Mouse (Mus musculus) spleen, embryonic (tissue): ENCODE data around the gene Psmc6.

Experiments
- CTCF ChIA-PET: fragments of 350-600 bp; sonication (Branson Sonifier 250); formaldehyde crosslinking; loops from one replicate; lab custom pipeline; 2022; lab: Charles Lee

Psmc6 gene

DNA sequence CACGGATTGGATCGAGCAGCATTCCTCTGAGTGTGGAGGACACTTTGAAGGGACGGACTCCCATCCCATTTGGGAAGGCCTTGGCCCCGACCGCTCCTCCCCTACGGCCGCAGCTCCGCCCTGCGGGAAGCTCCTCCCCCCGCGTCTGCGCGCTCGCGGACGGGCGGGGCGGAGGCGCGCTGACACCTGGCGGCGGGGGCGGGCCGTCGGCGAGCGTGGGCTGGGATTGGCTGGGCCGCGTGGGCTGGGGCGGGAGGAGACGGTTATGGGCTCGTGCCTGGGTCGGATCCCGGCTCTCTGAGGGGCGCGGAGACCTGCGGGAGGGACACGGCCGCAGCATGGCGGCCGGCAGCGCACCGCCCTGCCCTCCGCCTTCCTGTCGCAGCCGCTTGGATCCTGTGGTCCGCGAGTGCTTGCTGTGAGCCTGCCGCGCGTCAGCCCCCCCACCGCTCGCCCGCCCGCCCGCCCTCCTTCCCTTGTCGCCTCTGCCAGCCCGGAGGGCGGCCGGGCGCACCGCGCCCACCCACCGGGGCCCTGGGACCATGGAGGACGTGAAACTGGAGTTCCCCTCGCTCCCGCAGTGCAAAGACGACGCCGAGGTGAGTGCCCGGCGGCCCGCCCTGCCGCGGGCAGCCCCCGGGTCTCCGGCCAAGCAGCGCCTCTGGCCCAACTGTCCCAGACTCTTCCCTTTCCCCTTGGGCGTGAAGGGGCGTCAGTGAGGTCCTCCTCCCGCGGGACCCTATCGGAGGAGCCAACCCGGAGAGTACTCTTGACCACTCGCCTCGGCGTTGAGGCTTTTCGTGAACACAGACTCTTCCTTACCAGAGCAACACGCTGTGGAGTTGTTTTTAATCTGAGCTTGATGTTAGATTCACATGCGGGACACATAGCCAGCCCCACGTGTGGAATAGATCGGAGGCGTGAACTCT is 21.6 kb downstream of the Psmc6 start, which contains the start of gene Styx:
Gene Styx, plus strand, starts transcription at position 163 of the 929 bp plus-strand sequence.
- CTCF ChIA-PET = interaction anchor here (0.6 to 1.2 kb wide), 2 partner anchors 11 to 291 kb away, joined by 9 to 13 read pairs; no protein-coding TSS in a partner anchor

DNA sequence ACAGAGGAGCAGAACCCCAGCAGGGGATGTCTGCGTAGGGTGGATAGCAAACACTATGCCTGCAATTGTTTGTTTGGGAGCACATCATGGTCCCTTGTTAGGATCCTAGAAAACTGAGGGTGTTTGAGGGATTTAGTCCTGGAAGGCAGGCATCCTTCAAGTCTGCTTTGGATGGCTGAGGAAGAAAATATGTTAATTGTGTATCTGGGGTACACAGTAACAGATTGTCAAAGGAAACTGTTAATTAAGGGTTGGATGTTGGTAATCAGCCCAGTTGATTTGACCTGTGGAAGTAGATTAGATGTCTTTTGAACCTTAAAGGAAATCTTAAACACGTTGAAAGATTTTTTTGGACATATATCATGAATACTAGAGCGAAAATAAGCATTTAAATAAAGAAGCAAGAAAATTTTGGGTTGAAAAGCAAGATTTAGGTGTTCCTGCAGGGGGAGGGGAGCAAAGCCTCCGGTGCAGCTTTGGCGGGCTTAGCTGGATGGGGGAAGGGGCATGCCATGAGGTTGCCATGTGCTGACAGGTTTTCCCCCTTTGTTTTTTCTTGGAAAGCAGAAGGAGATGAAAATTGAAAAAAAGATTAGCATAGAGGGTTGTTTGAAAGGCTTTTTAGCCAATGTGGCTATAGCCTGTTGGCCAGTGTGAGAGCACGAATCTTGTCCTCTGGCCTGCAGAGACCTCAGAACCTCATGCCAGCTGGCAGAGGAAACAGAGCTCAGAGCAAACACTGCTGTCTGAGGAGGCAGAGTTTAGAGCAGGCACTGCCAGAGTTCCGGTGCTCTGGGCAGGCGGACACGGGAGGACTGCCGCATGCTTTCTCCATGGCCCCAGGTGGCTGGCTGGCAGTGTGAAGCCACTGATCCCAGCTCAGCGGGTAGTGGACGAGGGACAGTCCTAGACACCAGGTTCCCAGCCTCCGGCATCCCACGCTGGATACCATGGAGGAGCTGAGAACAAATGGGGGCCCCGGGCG is 34.9 kb downstream of the Psmc6 start:
- CTCF ChIA-PET = no interaction called here

DNA sequence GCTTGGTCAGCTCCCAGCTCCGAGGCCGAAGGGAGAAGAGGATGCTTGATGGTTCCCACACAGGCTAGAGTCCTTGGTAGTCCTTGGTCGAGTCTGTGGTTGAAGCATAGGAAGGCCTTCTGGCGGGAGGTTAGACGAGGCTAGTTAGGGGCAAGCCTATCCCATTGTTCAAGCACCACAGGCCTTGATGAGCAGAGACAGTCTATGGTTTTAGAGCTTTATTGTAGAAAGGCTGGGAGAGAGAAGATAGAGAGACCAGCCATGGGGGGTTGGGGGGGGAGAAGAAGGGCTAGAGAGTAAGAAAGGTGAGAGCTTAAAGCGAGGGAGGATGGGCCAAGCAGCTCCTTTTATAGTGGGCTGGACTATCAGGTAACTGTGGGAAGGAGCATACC is 35.6 kb downstream of the Psmc6 start:
- CTCF ChIA-PET = no interaction called here

DNA sequence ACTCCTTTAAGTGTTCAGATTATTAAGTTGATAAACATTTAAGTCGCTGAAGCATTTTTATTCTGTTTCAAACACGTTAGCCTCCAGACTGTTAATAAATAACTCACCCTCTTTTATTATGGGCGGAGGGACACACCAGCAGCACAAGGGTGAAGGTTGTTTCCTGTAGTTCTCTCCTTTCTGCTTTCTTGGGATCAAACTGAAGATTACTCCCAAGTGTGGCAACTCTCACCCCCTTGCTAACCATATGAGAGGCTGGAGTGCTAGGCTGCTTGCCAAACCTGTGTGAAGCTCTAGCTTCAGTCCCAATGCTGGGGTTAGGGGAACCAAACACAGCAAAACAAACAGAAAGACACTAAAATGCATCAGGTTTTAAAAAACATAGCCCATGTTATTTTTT is 49.2 kb downstream of the Psmc6 start:
- CTCF ChIA-PET = no interaction called here

DNA sequence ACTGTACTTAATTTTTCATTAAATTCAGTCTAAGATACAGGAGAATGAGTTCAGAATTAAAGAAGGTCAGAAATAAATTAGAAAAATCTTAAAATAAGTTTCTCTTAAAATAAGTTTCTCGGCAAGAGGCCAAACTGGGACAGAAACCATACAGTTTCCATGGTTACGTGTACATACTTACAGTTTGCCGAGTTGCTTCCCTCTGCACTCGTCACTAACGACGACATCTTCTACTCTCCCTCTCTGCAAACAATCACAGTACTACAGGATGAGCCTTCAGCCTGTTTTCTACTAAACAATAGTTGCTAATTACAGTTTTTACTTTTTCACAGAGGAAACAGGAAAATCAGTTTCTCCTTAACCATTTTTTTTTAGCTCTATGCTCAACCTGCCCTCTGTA is 51.2 kb downstream of the Psmc6 start:
- CTCF ChIA-PET = no interaction called here

DNA sequence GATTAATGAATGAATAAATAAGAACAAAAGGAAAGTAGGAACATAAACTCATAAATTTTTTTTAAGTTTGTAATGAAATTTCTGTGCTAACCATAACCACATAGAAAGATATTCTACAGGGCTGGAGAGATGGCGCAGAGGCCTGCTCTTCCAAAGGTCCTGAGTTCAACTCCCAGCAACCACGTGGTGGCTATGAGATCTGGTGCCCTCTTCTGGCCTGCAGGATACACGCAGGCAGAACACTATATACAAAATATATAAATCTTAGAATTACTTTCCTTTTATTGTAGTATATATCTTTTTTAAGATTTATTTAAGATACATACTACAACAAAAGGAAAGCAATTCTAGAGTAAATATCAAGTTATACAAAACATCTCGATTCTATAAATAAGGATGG is 53.3 kb downstream of the Psmc6 start:
- CTCF ChIA-PET = no interaction called here

DNA sequence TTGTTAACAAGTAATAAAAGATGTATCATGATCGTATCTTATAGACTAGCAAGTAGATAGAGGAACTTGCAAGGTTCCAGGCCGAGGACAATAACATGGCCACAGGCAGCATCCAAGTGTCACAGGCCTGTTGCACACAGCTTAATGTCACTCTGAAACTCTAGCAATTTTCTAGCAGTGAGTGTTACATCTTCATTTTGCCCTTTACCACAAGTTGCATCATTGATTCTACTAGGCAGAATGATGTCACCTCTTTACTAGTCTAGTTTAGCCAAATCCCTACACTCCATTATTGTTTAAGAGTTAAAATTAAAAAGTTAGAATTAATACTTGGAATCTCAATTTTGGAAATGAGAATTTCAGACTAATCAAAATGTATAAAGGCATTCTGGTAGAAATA is 56.0 kb downstream of the Psmc6 start:
- CTCF ChIA-PET = interaction anchor here (0.6 kb wide), 1 partner anchor 56 kb away, joined by 4 read pairs; the partner anchor contains the start of gene Psmc6

DNA sequence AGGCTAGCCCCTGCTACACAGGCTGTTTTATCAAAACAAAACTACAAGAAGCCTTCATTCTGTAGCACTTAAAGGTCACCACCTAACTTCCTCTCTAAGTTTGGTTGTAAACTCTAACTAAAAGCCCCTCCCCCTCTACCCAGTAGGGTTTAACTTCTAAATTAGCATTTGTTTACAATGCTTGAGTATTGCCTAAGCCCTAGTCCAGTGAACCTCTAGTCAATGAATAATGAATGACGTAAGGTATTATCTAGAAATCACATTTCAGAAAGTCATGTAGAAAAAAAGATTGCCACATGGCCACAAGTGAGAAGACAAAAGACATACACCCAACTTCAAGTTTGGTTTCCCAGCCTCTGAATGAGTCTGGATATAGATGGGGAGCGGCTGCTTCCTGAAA is 57.9 kb downstream of the Psmc6 start:
- CTCF ChIA-PET = no interaction called here

DNA sequence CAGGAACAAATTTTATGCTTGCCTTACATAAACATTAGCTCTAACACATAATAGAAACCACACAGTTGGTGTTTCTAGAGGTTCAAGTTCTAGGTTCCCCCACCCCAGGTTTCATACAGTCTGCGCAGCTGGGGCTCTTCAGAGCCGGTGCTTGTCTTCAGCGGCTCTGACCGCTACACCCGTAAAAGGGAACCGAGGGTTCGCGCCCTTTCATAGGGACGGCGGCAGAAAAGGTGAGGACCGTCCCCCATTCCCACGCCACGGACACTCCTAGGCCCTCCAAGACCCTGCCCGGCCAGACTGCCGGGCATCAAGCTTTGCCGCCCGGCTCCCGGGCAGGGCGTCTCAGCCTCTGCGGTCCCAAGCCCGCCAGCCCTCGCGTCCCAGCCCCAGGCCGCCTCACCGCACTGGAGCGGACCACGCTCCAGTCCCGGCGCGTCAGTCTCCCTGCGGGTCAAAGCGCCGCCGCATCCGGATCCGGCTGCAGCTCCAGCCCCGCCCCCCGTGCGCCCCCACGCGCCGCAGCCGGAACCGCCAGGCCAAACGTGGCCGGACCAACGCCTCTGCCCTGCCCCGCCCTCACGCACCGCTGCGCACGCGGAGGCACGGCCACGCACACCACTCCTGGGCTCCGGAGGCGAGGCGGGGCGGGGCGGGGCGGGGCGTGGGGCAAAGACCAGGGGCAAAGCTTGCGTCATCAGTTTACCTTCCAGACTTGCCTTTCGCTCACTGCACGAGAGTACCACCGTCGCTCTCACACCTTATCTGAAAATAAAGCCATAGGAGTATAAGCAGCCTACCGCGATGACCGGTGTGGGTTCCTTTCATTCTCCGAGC is 59.0 kb downstream of the Psmc6 start:
- CTCF ChIA-PET = no interaction called here

DNA sequence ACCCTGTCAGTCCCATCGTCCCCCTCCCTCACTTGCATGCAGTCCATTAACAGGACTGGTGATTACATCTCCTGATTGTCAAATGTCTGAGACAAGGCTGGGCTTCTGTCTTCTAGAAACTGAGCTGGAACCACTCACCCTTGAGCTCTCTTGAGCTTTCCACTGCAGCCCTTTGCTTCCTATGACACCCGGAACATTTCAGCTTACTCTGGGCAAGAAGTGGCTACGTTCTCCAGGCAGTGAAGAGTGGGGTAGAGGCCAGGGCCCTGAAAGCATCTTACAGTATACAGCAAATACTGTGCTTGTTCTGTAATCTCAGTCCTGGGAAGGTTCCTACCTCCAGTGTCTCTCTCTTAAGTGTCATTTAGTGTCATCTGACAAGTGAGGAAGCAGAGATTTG is 59.6 kb downstream of the Psmc6 start:
- CTCF ChIA-PET = no interaction called here
